Mouse (Mus musculus): ENCODE measurements around the gene Cntrl.

Cntrl gene

DNA sequence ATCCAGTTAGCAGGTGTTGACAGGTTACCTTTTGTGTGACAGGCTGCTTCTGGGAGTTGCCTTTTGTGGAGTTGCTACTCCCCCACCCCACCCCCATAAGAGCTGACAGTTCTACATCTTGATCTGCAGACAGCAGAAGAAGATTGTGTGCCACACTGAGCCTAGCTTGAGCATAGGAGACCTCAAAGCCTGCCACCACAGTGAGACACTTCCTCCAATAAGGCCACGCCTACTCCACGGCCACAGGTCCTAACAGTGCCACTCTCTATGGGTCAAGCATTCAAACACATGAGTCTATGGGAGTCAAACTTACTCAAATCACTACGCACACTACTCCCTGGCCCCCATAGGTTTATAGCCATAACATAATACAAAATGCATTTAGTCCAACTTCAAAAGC lies 109.4 kb downstream of the Cntrl start:
- no peak for DNase-seq (ENCODE audit: low spot score in 2 of 2)

DNA sequence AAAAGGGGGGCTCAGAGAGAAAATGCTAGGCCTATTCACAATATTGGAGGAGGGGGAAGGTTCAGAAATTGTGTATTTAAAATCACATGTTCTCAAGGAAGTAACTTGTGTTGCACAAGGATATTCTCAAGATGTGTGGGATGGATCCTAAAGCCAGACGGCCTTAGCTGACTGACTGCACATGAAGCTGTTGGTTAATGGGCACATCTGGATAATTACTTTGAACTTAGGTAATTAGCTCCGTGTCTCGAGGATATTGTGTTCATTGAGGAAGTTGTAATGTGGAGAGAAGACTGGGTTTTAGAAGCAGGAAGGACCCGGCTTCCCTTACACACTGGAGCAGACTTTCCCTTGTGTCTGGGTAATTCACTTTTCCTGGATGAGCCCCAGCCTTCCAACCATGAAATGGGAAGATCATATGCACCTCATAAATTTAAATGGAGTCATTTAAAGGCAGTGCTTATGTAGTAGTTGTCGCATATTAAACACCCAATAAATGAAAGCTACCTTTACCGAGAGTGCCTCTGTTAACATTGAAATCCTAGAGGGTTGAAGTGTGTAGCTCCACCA lies 113.6 kb downstream of the Cntrl start:
- DNase-seq (ENCODE audit: low spot score in 2 of 2), result no peak

DNA sequence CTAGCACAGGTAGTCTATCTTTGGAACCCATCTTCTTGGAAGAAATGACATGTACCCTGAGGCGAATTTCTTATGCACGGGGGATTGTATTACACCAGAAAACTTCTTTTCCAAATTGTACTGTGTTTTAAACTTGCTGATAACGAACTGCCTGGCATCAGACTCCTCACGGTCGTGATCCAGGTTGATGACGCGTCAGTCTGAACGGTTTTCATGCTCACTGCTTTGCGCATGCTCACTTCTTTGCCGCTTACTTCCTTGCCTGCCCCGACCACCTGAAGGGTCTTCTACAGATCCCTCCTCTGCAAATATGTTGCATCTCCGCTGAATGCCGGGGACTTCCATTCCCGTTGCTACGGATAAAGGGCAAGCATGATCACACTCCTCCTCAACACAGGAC lies 115.0 kb downstream of the Cntrl start:
- no peak for DNase-seq (ENCODE audit: low spot score in 2 of 2)

DNA sequence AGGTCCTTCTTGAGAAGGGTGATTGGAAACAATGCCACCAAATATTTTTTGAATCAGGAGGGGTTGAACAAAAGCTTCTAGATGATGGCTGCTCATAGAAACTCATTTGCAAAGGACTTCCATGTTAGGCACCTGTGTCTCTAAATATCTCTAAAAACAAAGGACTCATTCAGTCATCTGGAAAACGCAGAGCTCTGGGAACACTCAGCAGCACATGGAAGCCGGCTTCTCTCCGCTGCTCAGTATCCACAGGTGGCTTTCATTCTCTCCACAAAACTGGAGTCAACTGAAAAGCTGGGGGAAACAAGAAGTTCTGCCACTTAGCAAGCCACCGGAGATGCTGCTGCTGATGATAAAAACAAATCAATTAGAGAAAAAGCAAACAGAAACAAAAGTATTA lies 118.9 kb downstream of the Cntrl start:
- DNase-seq (ENCODE audit: low spot score in 2 of 2), result no peak

Data from urinary bladder, postnatal 36 days (tissue).